Mouse (Mus musculus): ENCODE measurements at regions not wholly inside any gene's neighbourhood (a gene's known extent, or its start where the extent isn't known, plus 50 kb on each side); places are given as distances from the start of the nearest gene placed in this dataset.

- DNase-seq (ENCODE audit: low spot score) = peak; percentile 82
- peaks cover 32% of the 10 kb centered on the region for H3K4me1 ChIP-seq (ENCODE audit: control insufficient read depth, insufficient read depth, low read length)
- peak overlapping the region; percentile 12; the same call in 1 of the 2 replicates for H3K4me2 ChIP-seq (ENCODE audit: low read length)
- H3K4me3 ChIP-seq (ENCODE audit: low read depth, low read length) = no peak overlapping the region
- no peaks in the 10 kb centered on the region for H3K27me3 ChIP-seq (replicated peaks; ENCODE audit: control insufficient read depth, insufficient read depth, low read length)
- 0 out of 2 replicates have a peak overlapping the region, but pooled peaks have one; percentile 13 for H3K9ac ChIP-seq (ENCODE audit: low read length)
- H3K27ac ChIP-seq (ENCODE audit: low read depth, low read length) = peak overlapping the region; percentile 76; the same call in 1 of the 2 replicates
- ATAC-seq = peak; percentile 86
- no peaks in the 10 kb centered on the region for H3K36me3 ChIP-seq (ENCODE audit: control insufficient read depth, insufficient read depth, low read length)
- WGBS = 0% methylated on average over 2 of the region's 2 CpGs
- H3K9me3 ChIP-seq (replicated peaks; ENCODE audit: control insufficient read depth, low read length) = no peaks in the 10 kb centered on the region; the same call in 1 of the 2 replicates
Observed at GRCm38 (mm10) chr16:21274012-21274528, 69.5 kb downstream of the Ephb3 start.

DNA sequence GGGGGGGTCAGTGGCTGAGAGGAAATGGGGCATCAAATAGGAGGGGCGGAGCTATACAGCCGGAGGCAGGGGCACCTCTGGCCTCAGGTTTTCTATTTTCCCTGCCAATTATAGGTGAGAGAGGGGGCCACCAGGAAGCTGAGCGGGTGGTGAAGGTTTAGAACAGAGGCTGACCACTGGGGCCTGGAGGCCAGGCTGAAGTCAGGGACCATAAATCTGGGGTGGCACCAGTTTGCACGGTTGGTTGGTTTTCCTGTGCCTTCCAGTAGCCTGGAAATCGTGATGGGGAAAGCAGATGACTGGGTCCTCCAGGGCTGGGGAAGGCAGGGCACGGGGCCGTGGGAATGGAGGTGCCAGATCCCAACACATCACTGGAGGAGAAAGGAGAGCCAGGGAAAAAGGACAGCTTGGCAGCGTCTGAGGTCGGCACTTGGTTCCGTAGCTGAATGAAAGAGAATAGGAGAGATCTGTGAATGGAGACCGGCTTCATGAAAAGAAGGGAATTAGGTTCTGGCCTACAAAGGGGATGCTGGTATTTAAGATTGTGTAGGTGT, 73.3 kb downstream of the Ephb3 start:
- no peak overlapping the region for H3K4me3 ChIP-seq (ENCODE audit: low read depth, low read length)
- no peaks in the 10 kb centered on the region for H3K36me3 ChIP-seq (ENCODE audit: control insufficient read depth, insufficient read depth, low read length)
- WGBS = 87% methylated on average over 11 of the region's 11 CpGs
- H3K9ac ChIP-seq (ENCODE audit: low read length) = no peak overlapping the region
- H3K27me3 ChIP-seq (replicated peaks; ENCODE audit: control insufficient read depth, insufficient read depth, low read length) = no peaks in the 10 kb centered on the region
- no peak overlapping the region for H3K4me2 ChIP-seq (ENCODE audit: low read length)
- no peak overlapping the region for H3K27ac ChIP-seq (ENCODE audit: low read depth, low read length)
- H3K4me1 ChIP-seq (ENCODE audit: control insufficient read depth, insufficient read depth, low read length) = peaks cover 24% of the 10 kb centered on the region
- ATAC-seq (no peak), DNase-seq (ENCODE audit: low spot score) (no peak)
- no peaks in the 10 kb centered on the region; the same call in 1 of the 2 replicates for H3K9me3 ChIP-seq (replicated peaks; ENCODE audit: control insufficient read depth, low read length)

DNA sequence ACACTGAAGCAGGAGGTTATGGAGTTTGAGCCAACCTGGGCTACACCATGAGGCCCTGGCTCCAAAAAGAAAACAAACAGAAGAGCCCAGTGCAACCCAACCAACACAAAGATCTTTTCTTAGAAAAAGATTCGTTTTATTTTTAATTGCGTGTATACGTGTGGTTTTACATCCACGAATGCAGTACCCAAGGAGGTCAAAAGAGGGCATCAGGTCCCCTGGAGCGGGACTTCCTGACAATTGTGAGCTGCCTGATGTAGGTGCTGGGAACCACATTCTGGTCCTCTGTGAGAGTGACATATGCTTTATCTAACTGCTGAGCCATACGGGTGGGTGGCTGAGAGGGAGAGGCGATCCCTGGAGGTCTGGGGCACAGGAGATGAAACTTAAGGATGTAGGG, 73.8 kb downstream of the Ephb3 start:
- Histone ChIP-seq H3K27ac (ENCODE audit: low read depth, low read length) (no peak overlapping the region), H3K36me3 (ENCODE audit: control insufficient read depth, insufficient read depth, low read length) (no peaks in the 10 kb centered on the region), H3K4me2 (ENCODE audit: low read length) (no peak overlapping the region), H3K4me1 (ENCODE audit: control insufficient read depth, insufficient read depth, low read length) (peaks cover 18% of the 10 kb centered on the region), H3K9me3 (replicated peaks; ENCODE audit: control insufficient read depth, low read length) (no peaks in the 10 kb centered on the region; the same call in 1 of the 2 replicates), H3K4me3 (ENCODE audit: low read depth, low read length) (no peak overlapping the region), H3K9ac (ENCODE audit: low read length) (no peak overlapping the region), H3K27me3 (replicated peaks; ENCODE audit: control insufficient read depth, insufficient read depth, low read length) (0 out of 2 replicates have a peak, but pooled peaks cover 3% of the 10 kb centered on the region)
- no peak for DNase-seq (ENCODE audit: low spot score)
- 96% methylated on average over 7 of the region's 7 CpGs for WGBS
- ATAC-seq = no peak

DNA sequence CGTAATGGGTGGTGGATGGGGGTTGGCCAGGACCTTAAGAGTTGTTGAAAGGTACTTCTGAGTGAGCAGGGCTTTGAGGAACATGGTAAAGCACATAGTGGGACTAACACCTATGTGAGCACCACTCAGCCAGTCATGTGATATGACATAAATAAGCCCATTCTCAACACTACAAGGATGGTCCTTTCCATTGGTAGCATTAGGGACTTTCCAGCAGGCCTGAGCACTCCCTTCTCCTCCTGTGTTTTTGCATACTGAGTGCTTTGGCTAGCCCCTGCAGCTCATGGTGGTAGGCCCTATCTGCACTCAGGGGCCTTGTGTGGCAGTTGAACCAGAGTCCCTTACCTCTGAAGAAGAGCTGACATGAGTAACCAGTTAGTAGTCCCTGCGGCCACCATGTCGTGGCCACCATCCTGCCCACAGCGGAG, 75.7 kb downstream of the Ephb3 start:
- DNase-seq (ENCODE audit: low spot score) (no peak), ATAC-seq (no peak)
- Histone ChIP-seq H3K27ac (ENCODE audit: low read depth, low read length) (no peak overlapping the region), H3K27me3 (replicated peaks; ENCODE audit: control insufficient read depth, insufficient read depth, low read length) (0 out of 2 replicates have a peak, but pooled peaks cover 3% of the 10 kb centered on the region), H3K4me2 (ENCODE audit: low read length) (no peak overlapping the region), H3K9me3 (replicated peaks; ENCODE audit: control insufficient read depth, low read length) (no peaks in the 10 kb centered on the region; the same call in 1 of the 2 replicates), H3K36me3 (ENCODE audit: control insufficient read depth, insufficient read depth, low read length) (no peaks in the 10 kb centered on the region), H3K4me1 (ENCODE audit: control insufficient read depth, insufficient read depth, low read length) (peaks cover 4% of the 10 kb centered on the region; the same call in 1 of the 2 replicates), H3K9ac (ENCODE audit: low read length) (no peak overlapping the region), H3K4me3 (ENCODE audit: low read depth, low read length) (no peak overlapping the region)
- 90% methylated on average over 4 of the region's 4 CpGs for WGBS

DNA sequence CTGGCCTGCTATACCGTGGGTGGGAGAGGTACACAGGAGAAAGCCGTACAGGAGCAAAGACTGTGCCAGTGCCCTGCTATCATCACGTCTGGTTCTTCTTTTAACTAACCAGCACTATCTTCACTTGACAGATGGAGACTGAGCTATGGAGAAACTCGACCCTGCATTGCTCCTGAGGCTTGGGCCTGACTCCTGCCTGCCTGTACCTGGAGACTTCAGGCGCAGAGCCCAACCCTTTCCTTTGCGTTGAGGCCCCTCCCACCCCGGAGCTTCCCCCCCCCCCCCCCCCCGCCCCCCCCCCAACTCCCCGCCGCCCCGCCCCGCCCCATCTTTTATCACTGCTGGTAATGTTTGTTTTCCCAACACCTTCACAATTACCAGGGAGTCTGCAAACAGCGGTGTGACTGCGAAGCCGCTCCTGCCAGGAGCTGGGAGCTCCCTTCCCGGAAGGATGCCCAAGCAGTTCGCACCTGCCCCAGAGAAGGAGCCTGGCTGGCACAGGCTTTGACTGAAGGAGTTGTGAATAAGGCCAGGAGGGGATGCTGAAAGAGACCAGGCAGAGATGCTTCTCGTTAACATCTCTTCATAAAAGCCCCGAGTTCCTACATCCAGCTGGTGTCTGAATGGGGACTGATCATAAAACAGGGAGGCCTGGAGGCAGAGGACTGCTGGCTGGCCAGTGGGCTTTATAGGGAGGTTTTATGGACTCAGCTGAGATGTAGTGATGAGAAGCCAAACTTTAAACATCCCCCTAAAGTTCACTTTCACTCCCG, 77.6 kb downstream of the Ephb3 start:
- Histone ChIP-seq H3K27me3 (replicated peaks; ENCODE audit: control insufficient read depth, insufficient read depth, low read length) (0 out of 2 replicates have a peak, but pooled peaks cover 3% of the 10 kb centered on the region), H3K36me3 (ENCODE audit: control insufficient read depth, insufficient read depth, low read length) (no peaks in the 10 kb centered on the region), H3K9ac (ENCODE audit: low read length) (peak overlapping the region; percentile 17; the same call in 1 of the 2 replicates), H3K9me3 (replicated peaks; ENCODE audit: control insufficient read depth, low read length) (no peaks in the 10 kb centered on the region), H3K4me3 (ENCODE audit: low read depth, low read length) (no peak overlapping the region), H3K27ac (ENCODE audit: low read depth, low read length) (no peak overlapping the region), H3K4me1 (ENCODE audit: control insufficient read depth, insufficient read depth, low read length) (peaks cover 4% of the 10 kb centered on the region; the same call in 1 of the 2 replicates), H3K4me2 (ENCODE audit: low read length) (no peak overlapping the region)
- WGBS = 11% methylated on average over 13 of the region's 20 CpGs
- peak; percentile 35 for DNase-seq (ENCODE audit: low spot score)
- ATAC-seq = no peak

GRCm38 (mm10) chr16:21286099-21286498, 81.5 kb downstream of the Ephb3 start:
- DNase-seq (ENCODE audit: low spot score) (peak; percentile 30), ATAC-seq (no peak)
- Histone ChIP-seq H3K9ac (ENCODE audit: low read length) (no peak overlapping the region), H3K4me3 (ENCODE audit: low read depth, low read length) (no peak overlapping the region), H3K4me1 (ENCODE audit: control insufficient read depth, insufficient read depth, low read length) (peaks cover 4% of the 10 kb centered on the region; the same call in 1 of the 2 replicates), H3K36me3 (ENCODE audit: control insufficient read depth, insufficient read depth, low read length) (no peaks in the 10 kb centered on the region), H3K4me2 (ENCODE audit: low read length) (no peak overlapping the region), H3K27me3 (replicated peaks; ENCODE audit: control insufficient read depth, insufficient read depth, low read length) (0 out of 2 replicates have a peak, but pooled peaks cover 3% of the 10 kb centered on the region), H3K27ac (ENCODE audit: low read depth, low read length) (no peak overlapping the region), H3K9me3 (replicated peaks; ENCODE audit: control insufficient read depth, low read length) (no peaks in the 10 kb centered on the region; the same call in 1 of the 2 replicates)
- WGBS = 61% methylated on average over 4 of the region's 4 CpGs

GRCm38 (mm10) chr16:21289528-21289927, 85.0 kb downstream of the Ephb3 start:
- no peak overlapping the region for H3K27ac ChIP-seq (ENCODE audit: low read depth, low read length)
- H3K4me3 ChIP-seq (ENCODE audit: low read depth, low read length) = no peak overlapping the region
- DNase-seq (ENCODE audit: low spot score) = peak; percentile 73
- no peaks in the 10 kb centered on the region; the same call in 1 of the 2 replicates for H3K9me3 ChIP-seq (replicated peaks; ENCODE audit: control insufficient read depth, low read length)
- H3K4me2 ChIP-seq (ENCODE audit: low read length) = no peak overlapping the region
- H3K27me3 ChIP-seq (replicated peaks; ENCODE audit: control insufficient read depth, insufficient read depth, low read length) = no peaks in the 10 kb centered on the region
- no peaks in the 10 kb centered on the region for H3K36me3 ChIP-seq (ENCODE audit: control insufficient read depth, insufficient read depth, low read length)
- H3K4me1 ChIP-seq (ENCODE audit: control insufficient read depth, insufficient read depth, low read length) = no peaks in the 10 kb centered on the region
- 70% methylated on average over 7 of the region's 7 CpGs for WGBS
- no peak overlapping the region for H3K9ac ChIP-seq (ENCODE audit: low read length)
- peak; percentile 49; the same call in 1 of the 2 replicates for ATAC-seq

GRCm38 (mm10) chr16:21293010-21293409, 88.5 kb downstream of the Ephb3 start:
- Histone ChIP-seq H3K4me2 (ENCODE audit: low read length) (no peak overlapping the region), H3K4me3 (ENCODE audit: low read depth, low read length) (no peak overlapping the region), H3K27me3 (replicated peaks; ENCODE audit: control insufficient read depth, insufficient read depth, low read length) (no peaks in the 10 kb centered on the region), H3K9ac (ENCODE audit: low read length) (no peak overlapping the region), H3K27ac (ENCODE audit: low read depth, low read length) (no peak overlapping the region), H3K4me1 (ENCODE audit: control insufficient read depth, insufficient read depth, low read length) (peaks cover 13% of the 10 kb centered on the region; the same call in 1 of the 2 replicates), H3K36me3 (ENCODE audit: control insufficient read depth, insufficient read depth, low read length) (no peaks in the 10 kb centered on the region), H3K9me3 (replicated peaks; ENCODE audit: control insufficient read depth, low read length) (no peaks in the 10 kb centered on the region; the same call in 1 of the 2 replicates)
- ATAC-seq (no peak), DNase-seq (ENCODE audit: low spot score) (no peak)
- 35% methylated on average over 11 of the region's 11 CpGs for WGBS
